Mouse (Mus musculus) heart, embryonic 13.5 days (tissue): Measurements from ENCODE around the gene Kremen1. TPM values are rescaled to one million over a fixed set of nuclear protein-coding genes. Genes with fewer than 3 reads are reported as not detected.

ENCODE experiments used
- polyA plus RNA-seq: library from polyadenylated mRNA; unstranded; fragments of >200 nt; fragmentation: Nextera tagmentation; extraction: Ambion mirVana; gene quantifications from 2 replicates; pipeline ENCODE4 v1.2.1, GENCODE M21; 2015

The Kremen1 gene
- polyA plus RNA-seq, 1 experiment from 2014 or later: 29.0 TPM

Other genes starting within 250 kb of the Kremen1 start
- 0.59 and 0.70 TPM in 2 replicates for gene Rasl10a, start 203.4 kb downstream of the Kremen1 start, polyA plus RNA-seq
- 21.0 TPM in 2 replicates for gene Gas2l1, start 196.2 kb downstream of the Kremen1 start, polyA plus RNA-seq
- 28.2 and 34.3 TPM in 2 replicates for gene Rhbdd3, start 162.6 kb downstream of the Kremen1 start, polyA plus RNA-seq
- 435 and 450 TPM in 2 replicates for gene Ewsr1, start 162.3 kb downstream of the Kremen1 start, polyA plus RNA-seq
- gene Emid1, start 109.3 kb downstream of the Kremen1 start, polyA plus RNA-seq: 8.6 and 9.3 TPM in 2 replicates
- gene Znrf3, start 183.3 kb upstream of the Kremen1 start, polyA plus RNA-seq: 7.6 and 8.6 TPM in 2 replicates